Mouse (Mus musculus) small intestine, adult 2 months (tissue): ENCODE data around the gene Neto2. TPM values are rescaled to one million over a fixed set of nuclear protein-coding genes. Genes with fewer than 3 reads are reported as not detected.
"Not testable (repeated sequence)": the region's sequence is repeated elsewhere in the genome, so short reads cannot be mapped to it uniquely, and the experiment has no call there.

Experiments used
- H3K27ac ChIP-seq: fragments of 200-500 bp; 2 replicates; pipeline ENCODE4 v1.5.1; 2012; ENCODE audit warnings: low read depth, low read length, control low read depth, inconsistent platforms; ENCODE audit not compliant: insufficient read depth
- H3K27me3 ChIP-seq: fragments of 200-500 bp; 2 replicates; pipeline ENCODE4 v1.6.1; 2012; ENCODE audit warnings: mild to moderate bottlenecking, moderate library complexity, low read length, inconsistent platforms; ENCODE audit not compliant: control insufficient read depth, insufficient read depth
- H3K36me3 ChIP-seq: fragments of 200-500 bp; 2 replicates; pipeline ENCODE4 v1.6.1; 2012; ENCODE audit warnings: mild to moderate bottlenecking, low read length, control low read depth, inconsistent platforms; ENCODE audit not compliant: control insufficient read depth, insufficient read depth
- H3K4me1 ChIP-seq: fragments of 200-500 bp; 2 replicates; pipeline ENCODE4 v1.6.1; 2012; ENCODE audit warnings: low read length, inconsistent platforms, mixed read lengths; ENCODE audit not compliant: control insufficient read depth, insufficient read depth, insufficient read length
- H3K4me3 ChIP-seq: fragments of 200-500 bp; 2 replicates; pipeline ENCODE4 v1.5.1; 2012; ENCODE audit warnings: low read depth, mild to moderate bottlenecking, control low read depth, inconsistent platforms, low read length, moderate library complexity
- CTCF ChIP-seq: fragments of 200-500 bp; IDR thresholded peaks from 2 replicates; pipeline ENCODE4 v1.5.1; 2012; ENCODE audit warnings: low read depth, mild to moderate bottlenecking, control low read depth, inconsistent platforms, low read length, moderate library complexity, mixed read lengths; ENCODE audit not compliant: insufficient replicate concordance, insufficient read length; ENCODE audit errors: extremely low read depth
- POLR2A ChIP-seq: fragments of 200-500 bp; IDR thresholded peaks from 2 replicates; pipeline ENCODE4 v1.6.1; 2012; ENCODE audit warnings: low read depth, mild to moderate bottlenecking, control low read depth, inconsistent platforms, low read length, moderate library complexity
- WGBS: fragments of 180-500 bp; shearing (Covaris S2); methylation state at CpG from one replicate; pipeline ENCODE4 v1.1.7; 2018; 5-methylcytosine and 5-hydroxymethylcytosine counted together
- polyA plus RNA-seq: library from polyadenylated mRNA; depleted of rRNA; stranded (reverse); fragments of >200 nt; gene quantifications from 2 replicates; pipeline ENCODE4 v1.2.3, GENCODE M21; 2012

The Neto2 gene
- polyA plus RNA-seq, 1 experiment, result 0.16 TPM

- WGBS, result 85% methylated on average over 3 of the region's 3 CpGs
- no peaks in the 10 kb centered on the region for H3K4me1 ChIP-seq
- no peaks in the 10 kb centered on the region for H3K36me3 ChIP-seq
- TF ChIP-seq CTCF, result no peak
- TF ChIP-seq POLR2A, result no peak
- H3K4me3 ChIP-seq, result no peak overlapping the region
- H3K27me3 ChIP-seq, result no peaks in the 10 kb centered on the region
- H3K27ac ChIP-seq, result no peak overlapping the region
Observed at GRCm38 (mm10) chr8:85618789-85619188, 81.9 kb downstream of the Neto2 start.

GRCm38 (mm10) chr8:85617125-85617524, 83.6 kb downstream of the Neto2 start:
- H3K27me3 ChIP-seq, H3K4me1 ChIP-seq, H3K4me3 ChIP-seq, H3K27ac ChIP-seq, H3K36me3 ChIP-seq: not testable (repeated sequence)
- 68% methylated on average over 3 of the region's 3 CpGs for WGBS

DNA sequence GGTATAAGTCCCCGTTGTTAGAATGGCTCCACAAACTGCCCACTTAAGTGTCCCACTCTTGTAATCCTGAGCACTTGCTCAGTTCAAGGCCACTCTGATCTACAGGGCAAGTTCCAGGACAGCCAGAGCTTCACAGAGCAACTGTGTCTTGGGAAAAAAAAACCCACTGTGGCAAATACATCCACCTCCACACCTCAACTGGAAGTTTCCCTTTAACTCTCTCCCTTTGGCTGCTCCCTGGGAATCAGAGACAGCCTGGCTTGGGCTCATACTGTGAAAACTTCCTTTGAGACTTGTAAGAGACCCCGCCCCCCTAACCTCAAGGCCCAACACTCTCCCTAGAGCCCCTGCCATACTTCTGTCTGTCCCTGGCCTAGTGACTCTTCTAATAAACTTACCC, 91.9 kb downstream of the Neto2 start:
- Histone ChIP-seq H3K27me3 (no peaks in the 10 kb centered on the region), H3K4me3 (no peak overlapping the region), H3K36me3 (no peaks in the 10 kb centered on the region), H3K27ac (no peak overlapping the region), H3K4me1 (no peaks in the 10 kb centered on the region)
- WGBS, result 91% methylated on average over 2 of the region's 2 CpGs
- TF ChIP-seq CTCF (no peak), POLR2A (no peak)

DNA sequence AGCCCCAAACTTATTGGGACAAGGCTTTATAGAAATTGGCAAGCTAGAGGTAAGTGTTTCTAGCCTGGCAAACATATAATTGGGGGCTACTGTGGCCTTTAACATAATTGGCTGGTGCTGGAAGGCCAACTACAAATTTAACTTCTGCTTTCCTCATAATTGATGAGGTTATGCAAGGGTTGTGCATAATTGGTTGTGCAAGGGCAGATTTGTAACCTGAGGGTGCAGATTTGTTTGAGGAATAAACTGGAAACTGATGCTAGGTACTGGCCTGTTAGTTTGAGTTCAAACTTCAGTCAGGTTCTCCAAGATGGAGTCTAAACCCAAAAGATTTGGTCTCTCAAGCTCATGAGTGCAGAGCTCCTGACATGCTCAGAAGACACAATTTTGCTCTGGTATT, 92.9 kb downstream of the Neto2 start:
- no peak overlapping the region for H3K27ac ChIP-seq
- no peaks in the 10 kb centered on the region for H3K27me3 ChIP-seq
- no peaks in the 10 kb centered on the region for H3K36me3 ChIP-seq
- H3K4me3 ChIP-seq, result no peak overlapping the region
- no peaks in the 10 kb centered on the region for H3K4me1 ChIP-seq
- TF ChIP-seq POLR2A, result no peak
- no peak for TF ChIP-seq CTCF

- 69% methylated on average over 1 of the region's 1 CpGs for WGBS
- H3K4me1 ChIP-seq, result no peaks in the 10 kb centered on the region
- no peaks in the 10 kb centered on the region for H3K36me3 ChIP-seq
- TF ChIP-seq POLR2A, result no peak
- no peak overlapping the region for H3K27ac ChIP-seq
- no peak overlapping the region for H3K4me3 ChIP-seq
- no peaks in the 10 kb centered on the region for H3K27me3 ChIP-seq
Observed at GRCm38 (mm10) chr8:85606974-85607373, 93.8 kb downstream of the Neto2 start.

- TF ChIP-seq CTCF (no peak), POLR2A (no peak)
- no peaks in the 10 kb centered on the region for H3K4me1 ChIP-seq
- no peaks in the 10 kb centered on the region for H3K27me3 ChIP-seq
- H3K36me3 ChIP-seq, result no peaks in the 10 kb centered on the region
- no peak overlapping the region for H3K4me3 ChIP-seq
- 89% methylated on average over 3 of the region's 3 CpGs for WGBS
- no peak overlapping the region for H3K27ac ChIP-seq
Observed at GRCm38 (mm10) chr8:85606561-85606960, 94.2 kb downstream of the Neto2 start.

DNA sequence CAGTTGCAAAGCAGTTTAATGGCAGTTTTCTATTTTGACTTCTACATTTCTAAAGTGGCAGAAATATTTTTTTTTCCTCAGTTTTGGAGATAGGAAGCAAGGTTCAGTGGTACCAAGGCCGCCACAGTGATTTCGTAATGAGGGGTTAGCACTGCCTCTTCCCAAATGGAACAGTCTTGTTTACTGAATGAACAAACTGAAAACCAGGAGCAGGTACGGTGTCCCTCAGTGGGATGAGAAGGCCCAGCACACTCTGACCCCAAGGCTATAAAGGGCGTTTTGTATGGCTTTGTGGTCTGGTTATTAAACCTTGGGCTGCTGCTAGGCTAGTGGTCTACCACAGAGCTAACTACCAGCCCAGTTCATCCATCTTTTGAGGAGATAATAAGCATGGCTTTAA, 96.5 kb downstream of the Neto2 start:
- TF ChIP-seq CTCF, result no peak
- TF ChIP-seq POLR2A, result no peak
- no peak overlapping the region for H3K27ac ChIP-seq
- WGBS, result 75% methylated on average over 4 of the region's 4 CpGs

GRCm38 (mm10) chr8:85603203-85603895, 97.4 kb downstream of the Neto2 start:
- Histone ChIP-seq H3K4me1 (no peaks in the 10 kb centered on the region), H3K27ac (no peak overlapping the region), H3K27me3 (no peaks in the 10 kb centered on the region), H3K4me3 (no peak overlapping the region), H3K36me3 (no peaks in the 10 kb centered on the region)
- 41% methylated on average over 8 of the region's 8 CpGs for WGBS
- no peak for TF ChIP-seq POLR2A
- peak; percentile 40; the same call in 1 of the 2 replicates for TF ChIP-seq CTCF

More for the DNA sequence above, 96.5 kb downstream of the Neto2 start:
- Histone ChIP-seq H3K27me3 (no peaks in the 10 kb centered on the region), H3K4me1 (no peaks in the 10 kb centered on the region), H3K4me3 (no peak overlapping the region), H3K36me3 (no peaks in the 10 kb centered on the region)
